10 mouse cellular contexts compared by ENCODE assay signal in genomic region chr11:76148055-76149008, GRCm38 (mm10). TPM values are rescaled to one million over a fixed set of nuclear protein-coding genes. Genes with fewer than 3 reads are reported as not detected.
DNase-seq lines count a peak whose midpoint lies in the region; ATAC-seq and TF ChIP-seq lines count a peak whose summit lies in the region.
"Had no signal": no experiment of that assay in that cellular context is flagged by ENCODE, and none has a peak within 500 bp of the region (broad histone marks: within the 10 kb centered on the region; RNA-seq: fewer than 3 reads in every experiment).

No protein-coding gene starts in this region.

- H3K9ac ChIP-seq in heart, embryonic 11.5 days (ENCODE audit: low read depth, low read length), result no peak overlapping the region
- H3K9ac ChIP-seq in limb, embryonic 12.5 days (replicated peaks), result no peak overlapping the region
- no peak overlapping the region for H3K9ac ChIP-seq in embryonic facial prominence, embryonic 15.5 days
- no peak overlapping the region for H3K9ac ChIP-seq in midbrain, postnatal 0 days (replicated peaks; ENCODE audit: low read length, poor library complexity, severe bottlenecking)

- H3K27me3 ChIP-seq in heart, embryonic 11.5 days (ENCODE audit: control insufficient read depth, insufficient read depth, low read length), result no peaks in the 10 kb centered on the region
- H3K27me3 ChIP-seq in heart, embryonic 10.5 days (ENCODE audit: insufficient read depth, poor library complexity, severe bottlenecking), result no peaks in the 10 kb centered on the region
- H3K27me3 ChIP-seq in limb, embryonic 12.5 days, result no peaks in the 10 kb centered on the region
- H3K27me3 ChIP-seq in limb, embryonic 10.5 days (ENCODE audit: low read depth, poor library complexity, severe bottlenecking), result no peaks in the 10 kb centered on the region
- H3K27me3 ChIP-seq in embryonic facial prominence, embryonic 15.5 days, result no peaks in the 10 kb centered on the region
- H3K27me3 ChIP-seq in midbrain, postnatal 0 days (ENCODE audit: insufficient read depth, low read length), result no peaks in the 10 kb centered on the region
- H3K27me3 ChIP-seq: megakaryocyte, embryonic 14.5 days had no signal

- H3K4me2 ChIP-seq in heart, embryonic 11.5 days, result no peak overlapping the region
- H3K4me2 ChIP-seq in limb, embryonic 12.5 days, result no peak overlapping the region
- no peak overlapping the region for H3K4me2 ChIP-seq in embryonic facial prominence, embryonic 15.5 days (replicated peaks)
- H3K4me2 ChIP-seq in midbrain, postnatal 0 days (ENCODE audit: low read depth, low read length, poor library complexity, severe bottlenecking), result no peak overlapping the region

- WGBS in heart, embryonic 11.5 days (ENCODE audit: insufficient replicate concordance), result 66% methylated on average over 8 of the region's 8 CpGs
- 71% methylated on average over 8 of the region's 8 CpGs for WGBS in heart, embryonic 10.5 days
- 84% methylated on average over 8 of the region's 8 CpGs for WGBS in limb, embryonic 12.5 days
- WGBS in limb, embryonic 10.5 days, result 91% methylated on average over 8 of the region's 8 CpGs
- WGBS in embryonic facial prominence, embryonic 15.5 days, result 44% methylated on average over 8 of the region's 8 CpGs
- 55% methylated on average over 8 of the region's 8 CpGs for WGBS in midbrain, postnatal 0 days

- H3K27ac ChIP-seq in heart, embryonic 11.5 days (ENCODE audit: low read depth, low read length), result 0 out of 2 replicates have a peak overlapping the region, but pooled peaks have one; percentile 50
- H3K27ac ChIP-seq in heart, embryonic 10.5 days, result no peak overlapping the region
- H3K27ac ChIP-seq in limb, embryonic 12.5 days, result 0 out of 2 replicates have a peak overlapping the region, but pooled peaks have one; percentile 35
- H3K27ac ChIP-seq in limb, embryonic 10.5 days, result no peak overlapping the region
- H3K27ac ChIP-seq in embryonic facial prominence, embryonic 15.5 days (replicated peaks), result peak overlapping the region; percentile 83
- peak overlapping the region; percentile 67 for H3K27ac ChIP-seq in midbrain, postnatal 0 days (ENCODE audit: low read depth, low read length)

- H3K9me3 ChIP-seq in heart, embryonic 11.5 days (replicated peaks; ENCODE audit: control insufficient read depth, low read length), result no peaks in the 10 kb centered on the region
- H3K9me3 ChIP-seq in heart, embryonic 10.5 days, result no peaks in the 10 kb centered on the region
- H3K9me3 ChIP-seq in limb, embryonic 12.5 days, result no peaks in the 10 kb centered on the region
- H3K9me3 ChIP-seq in limb, embryonic 10.5 days (replicated peaks), result no peaks in the 10 kb centered on the region
- H3K9me3 ChIP-seq in embryonic facial prominence, embryonic 15.5 days (replicated peaks), result no peaks in the 10 kb centered on the region
- no peaks in the 10 kb centered on the region for H3K9me3 ChIP-seq in midbrain, postnatal 0 days (ENCODE audit: low read length)
- H3K9me3 ChIP-seq: megakaryocyte, embryonic 14.5 days had no signal

- no peak for DNase-seq in heart, embryonic 10.5 days (ENCODE audit: low spot score)
- no peak for DNase-seq in limb, embryonic 10.5 days (ENCODE audit: low spot score)
- peak; percentile 80 for DNase-seq in midbrain, postnatal 0 days (ENCODE audit: low spot score)
- no peak for DNase-seq in cerebellum, postnatal 4 days (ENCODE audit: low spot score in 2 of 2)
- DNase-seq in T-cell, adult 2 months (ENCODE audit: low spot score), result no peak

- ATAC-seq in heart, embryonic 11.5 days (replicated peaks; ENCODE audit: insufficient number of reproducible peaks, low FRiP score, low TSS enrichment), result no peak
- ATAC-seq in limb, embryonic 12.5 days (ENCODE audit: insufficient number of reproducible peaks, insufficient read depth, low FRiP score, low TSS enrichment, low read depth), result no peak
- ATAC-seq in embryonic facial prominence, embryonic 15.5 days (ENCODE audit: insufficient number of reproducible peaks, low FRiP score, low TSS enrichment, low read depth), result no peak; the same call in 1 of the 2 replicates
- ATAC-seq in midbrain, postnatal 0 days (ENCODE audit: low FRiP score), result no peak

- H3K36me3 ChIP-seq in heart, embryonic 11.5 days (ENCODE audit: control insufficient read depth, insufficient read depth, low read length), result no peaks in the 10 kb centered on the region
- peaks cover 14% of the 10 kb centered on the region for H3K36me3 ChIP-seq in heart, embryonic 10.5 days
- H3K36me3 ChIP-seq in limb, embryonic 12.5 days, result peaks cover 17% of the 10 kb centered on the region; the same call in 1 of the 2 replicates
- H3K36me3 ChIP-seq in limb, embryonic 10.5 days, result peaks cover 9% of the 10 kb centered on the region; the same call in 1 of the 2 replicates
- H3K36me3 ChIP-seq in embryonic facial prominence, embryonic 15.5 days, result no peaks in the 10 kb centered on the region
- peaks cover 7% of the 10 kb centered on the region; the same call in 1 of the 2 replicates for H3K36me3 ChIP-seq in midbrain, postnatal 0 days (ENCODE audit: insufficient read depth, low read length)

- no peak for TF ChIP-seq CTCF in midbrain, postnatal 0 days (IDR thresholded peaks at IDR 0.05)

- H3K4me1 ChIP-seq in heart, embryonic 11.5 days (ENCODE audit: control insufficient read depth, insufficient read depth, low read length), result peaks cover 18% of the 10 kb centered on the region
- H3K4me1 ChIP-seq in heart, embryonic 10.5 days, result peaks cover 20% of the 10 kb centered on the region
- 0 out of 2 replicates have a peak, but pooled peaks cover 4% of the 10 kb centered on the region for H3K4me1 ChIP-seq in limb, embryonic 12.5 days (replicated peaks)
- peaks cover 3% of the 10 kb centered on the region; the same call in 1 of the 2 replicates for H3K4me1 ChIP-seq in limb, embryonic 10.5 days
- H3K4me1 ChIP-seq in embryonic facial prominence, embryonic 15.5 days, result peaks cover 26% of the 10 kb centered on the region
- H3K4me1 ChIP-seq in midbrain, postnatal 0 days (ENCODE audit: insufficient read depth, low read length), result peaks cover 6% of the 10 kb centered on the region

- H3K4me3 ChIP-seq in heart, embryonic 11.5 days (ENCODE audit: low read depth, low read length), result no peak overlapping the region
- H3K4me3 ChIP-seq in heart, embryonic 10.5 days, result no peak overlapping the region
- H3K4me3 ChIP-seq in limb, embryonic 12.5 days (replicated peaks), result no peak overlapping the region
- no peak overlapping the region for H3K4me3 ChIP-seq in limb, embryonic 10.5 days
- H3K4me3 ChIP-seq in embryonic facial prominence, embryonic 15.5 days (replicated peaks), result no peak overlapping the region
- H3K4me3 ChIP-seq in midbrain, postnatal 0 days (ENCODE audit: low read depth, low read length), result no peak overlapping the region
- H3K4me3 ChIP-seq: erythroblast, embryonic 14.5 days; megakaryocyte, embryonic 14.5 days had no signal

RNA-seq across cellular contexts. Expression of gene Vps53, which starts 31.1 kb away (rescaled TPM):
- polyA plus RNA-seq in heart, embryonic 11.5 days (2014; fragmentation: Nextera tagmentation; extraction: Ambion mirVana), result 33.0 and 33.7 TPM in 2 replicates
- polyA plus RNA-seq in heart, embryonic 10.5 days (2016; fragmentation: Nextera tagmentation; extraction: Ambion mirVana), result 35.1 and 37.7 TPM in 2 replicates
- 39.1 and 43.4 TPM in 2 replicates for polyA plus RNA-seq in limb, embryonic 12.5 days (2016; fragmentation: Nextera tagmentation; extraction: Ambion mirVana)
- 36.0 and 36.2 TPM in 2 replicates for polyA plus RNA-seq in limb, embryonic 10.5 days (2016; fragmentation: Nextera tagmentation; extraction: Ambion mirVana)
- polyA plus RNA-seq in embryonic facial prominence, embryonic 15.5 days (2015; fragmentation: Nextera tagmentation; extraction: Ambion mirVana), result 40.3 TPM in 2 replicates
- 40.3 and 46.1 TPM in 2 replicates for total RNA-seq in midbrain, postnatal 0 days (2014; rRNA removed)
- polyA plus RNA-seq in midbrain, postnatal 0 days (2015; fragmentation: Nextera tagmentation; extraction: Ambion mirVana), result 63.5 and 64.0 TPM in 2 replicates

RNA-seq across cellular contexts. Expression of gene Fam57a, which starts 31.1 kb away (rescaled TPM):
- polyA plus RNA-seq in heart, embryonic 11.5 days (2014; fragmentation: Nextera tagmentation; extraction: Ambion mirVana), result 31.2 and 35.8 TPM in 2 replicates
- 32.7 and 35.9 TPM in 2 replicates for polyA plus RNA-seq in heart, embryonic 10.5 days (2016; fragmentation: Nextera tagmentation; extraction: Ambion mirVana)
- 24.2 and 26.6 TPM in 2 replicates for polyA plus RNA-seq in limb, embryonic 12.5 days (2016; fragmentation: Nextera tagmentation; extraction: Ambion mirVana)
- polyA plus RNA-seq in limb, embryonic 10.5 days (2016; fragmentation: Nextera tagmentation; extraction: Ambion mirVana), result 34.9 and 36.4 TPM in 2 replicates
- polyA plus RNA-seq in embryonic facial prominence, embryonic 15.5 days (2015; fragmentation: Nextera tagmentation; extraction: Ambion mirVana), result 57.4 and 74.0 TPM in 2 replicates
- 24.6 and 29.4 TPM in 2 replicates for total RNA-seq in midbrain, postnatal 0 days (2014; rRNA removed)
- polyA plus RNA-seq in midbrain, postnatal 0 days (2015; fragmentation: Nextera tagmentation; extraction: Ambion mirVana), result 17.6 and 19.6 TPM in 2 replicates
- polyA plus RNA-seq: erythroblast, embryonic 14.5 days had no signal

Comparison
In these comparisons a context has a peak if more than half of its experiments do, and no peak if none do; other contexts are left out.
1. H3K27ac ChIP-seq: peak in heart, embryonic 11.5 days (single experiment), limb, embryonic 12.5 days (single experiment), embryonic facial prominence, embryonic 15.5 days (single experiment) and midbrain, postnatal 0 days (single experiment); none in heart, embryonic 10.5 days (single experiment) and limb, embryonic 10.5 days (single experiment).